In genomic region chr11:52345939-52346634, GRCm38 (mm10) we compare ENCODE assay signal across 8 mouse cellular contexts. TPM values are rescaled to one million over a fixed set of nuclear protein-coding genes. Genes with fewer than 3 reads are reported as not detected.
A peak's percentile ranks its signal among the peaks of the same experiment; 100 is the strongest.
DNase-seq lines count a peak whose midpoint lies in the region; ATAC-seq and TF ChIP-seq lines count a peak whose summit lies in the region.

No protein-coding gene starts in this region.

- TF ChIP-seq POLR2A in ES-Bruce4 (IDR thresholded peaks at IDR 0.05; ENCODE audit: insufficient read depth, low read length), result no peak

- 12% methylated on average over 9 of the region's 12 CpGs for WGBS in forebrain, embryonic 13.5 days
- WGBS in neural tube, embryonic 15.5 days, result 16% methylated on average over 10 of the region's 12 CpGs

- intact Hi-C loops in heart, postnatal 14 days (cut with DNase I), result loop anchor here (10.0 kb wide), 1 partner anchor 121 kb away; no protein-coding TSS in a partner anchor

- DNase-seq in c-Kit-positive CD71-positive TER-119-positive erythroid progenitor cells, embryonic 14.5 days (ENCODE audit: low spot score), result peak; percentile 85
- peak; percentile 81 to 90 for DNase-seq in heart, postnatal 14 days
- DNase-seq in layer of hippocampus, adult 11-12 months (ENCODE audit: low spot score), result peak; percentile 89
- DNase-seq in lung, adult 18-20 months, result peak; percentile 78 to 87
- peak; percentile 80 for DNase-seq in testis, postnatal 14 days (ENCODE audit: low spot score)

- H3K9me3 ChIP-seq in ES-Bruce4 (replicated peaks; ENCODE audit: control insufficient read depth, insufficient read depth, low read length, poor library complexity, severe bottlenecking), result no peaks in the 10 kb centered on the region
- H3K9me3 ChIP-seq in forebrain, embryonic 13.5 days (replicated peaks), result no peaks in the 10 kb centered on the region
- no peaks in the 10 kb centered on the region for H3K9me3 ChIP-seq in neural tube, embryonic 15.5 days (replicated peaks)

- no peaks in the 10 kb centered on the region for H3K36me3 ChIP-seq in ES-Bruce4 (ENCODE audit: control insufficient read depth, insufficient read depth, low read length, poor library complexity, severe bottlenecking)
- H3K36me3 ChIP-seq in forebrain, embryonic 13.5 days (ENCODE audit: poor library complexity, severe bottlenecking), result no peaks in the 10 kb centered on the region
- H3K36me3 ChIP-seq in neural tube, embryonic 15.5 days, result no peaks in the 10 kb centered on the region

- H3K27me3 ChIP-seq in ES-Bruce4 (ENCODE audit: control insufficient read depth, insufficient read depth, low read length, poor library complexity, severe bottlenecking), result no peaks in the 10 kb centered on the region
- H3K27me3 ChIP-seq in forebrain, embryonic 13.5 days, result no peaks in the 10 kb centered on the region
- H3K27me3 ChIP-seq in neural tube, embryonic 15.5 days (replicated peaks), result no peaks in the 10 kb centered on the region

- TF ChIP-seq EP300 in ES-Bruce4 (IDR thresholded peaks at IDR 0.05; ENCODE audit: insufficient read depth, low read depth, low read length), result no peak

- H3K9ac ChIP-seq in ES-Bruce4 (ENCODE audit: low read depth, poor library complexity, severe bottlenecking), result peak overlapping the region; percentile 30
- H3K9ac ChIP-seq in forebrain, embryonic 13.5 days, result no peak overlapping the region
- H3K9ac ChIP-seq in neural tube, embryonic 15.5 days (replicated peaks), result no peak overlapping the region

- peak overlapping the region; percentile 53 for H3K4me2 ChIP-seq in forebrain, embryonic 13.5 days
- H3K4me2 ChIP-seq in neural tube, embryonic 15.5 days, result peak overlapping the region; percentile 51

- H3K4me3 ChIP-seq in ES-Bruce4 (ENCODE audit: low read depth, low read length), result 0 out of 2 replicates have a peak overlapping the region, but pooled peaks have one; percentile 11
- peak overlapping the region; percentile 20; the same call in 1 of the 2 replicates for H3K4me3 ChIP-seq in forebrain, embryonic 13.5 days
- H3K4me3 ChIP-seq in neural tube, embryonic 15.5 days (replicated peaks), result peak overlapping the region; percentile 26

- peak overlapping the region; percentile 40 for H3K27ac ChIP-seq in ES-Bruce4 (ENCODE audit: insufficient read depth, low read length)
- H3K27ac ChIP-seq in forebrain, embryonic 13.5 days, result no peak overlapping the region
- H3K27ac ChIP-seq in neural tube, embryonic 15.5 days (replicated peaks), result peak overlapping the region; percentile 64

- ATAC-seq in forebrain, embryonic 13.5 days, result peak; percentile 43; the same call in 1 of the 2 replicates
- ATAC-seq in neural tube, embryonic 15.5 days (ENCODE audit: low FRiP score), result peak; percentile 70

- TF ChIP-seq CTCF in ES-Bruce4 (IDR thresholded peaks at IDR 0.05; ENCODE audit: low read depth, low read length), result peak; percentile 85

- peaks cover 2% of the 10 kb centered on the region for H3K4me1 ChIP-seq in ES-Bruce4 (ENCODE audit: control insufficient read depth, insufficient read depth, low read length)
- peaks cover 8% of the 10 kb centered on the region; the same call in 1 of the 2 replicates for H3K4me1 ChIP-seq in forebrain, embryonic 13.5 days
- peaks cover 17% of the 10 kb centered on the region for H3K4me1 ChIP-seq in neural tube, embryonic 15.5 days

RNA-seq across cellular contexts. Expression of gene Vdac1, which starts 14.6 kb away (rescaled TPM):
- polyA plus RNA-seq in ES-Bruce4 (2011; ENCODE audit: insufficient read depth, insufficient read length, low read depth, missing spikeins), result 478 and 491 TPM in 2 replicates
- 233 and 254 TPM in 2 replicates for polyA plus RNA-seq in forebrain, embryonic 13.5 days (2015; fragmentation: Nextera tagmentation; extraction: Ambion mirVana)
- 100 to 1,000 TPM; 926 to 937 TPM for total RNA-seq in heart, postnatal 14 days (2021)
- polyA plus RNA-seq in neural tube, embryonic 15.5 days (2015; fragmentation: Nextera tagmentation; extraction: Ambion mirVana), result 362 and 402 TPM in 2 replicates

RNA-seq across cellular contexts. Expression of gene 9530068E07Rik, which starts 50.1 kb away (rescaled TPM):
- polyA plus RNA-seq in ES-Bruce4 (2011; ENCODE audit: insufficient read depth, insufficient read length, low read depth, missing spikeins), result 53.7 and 54.9 TPM in 2 replicates
- 112 and 121 TPM in 2 replicates for polyA plus RNA-seq in forebrain, embryonic 13.5 days (2015; fragmentation: Nextera tagmentation; extraction: Ambion mirVana)
- total RNA-seq in heart, postnatal 14 days (2021), result 10 to 100 TPM; 87.6 to 89.3 TPM
- polyA plus RNA-seq in neural tube, embryonic 15.5 days (2015; fragmentation: Nextera tagmentation; extraction: Ambion mirVana), result 122 and 133 TPM in 2 replicates
